Mouse (Mus musculus): ENCODE data around the gene Cd302.
A peak's percentile ranks its signal among the peaks of the same experiment; 100 is the strongest.

Gene Cd302

DNA sequence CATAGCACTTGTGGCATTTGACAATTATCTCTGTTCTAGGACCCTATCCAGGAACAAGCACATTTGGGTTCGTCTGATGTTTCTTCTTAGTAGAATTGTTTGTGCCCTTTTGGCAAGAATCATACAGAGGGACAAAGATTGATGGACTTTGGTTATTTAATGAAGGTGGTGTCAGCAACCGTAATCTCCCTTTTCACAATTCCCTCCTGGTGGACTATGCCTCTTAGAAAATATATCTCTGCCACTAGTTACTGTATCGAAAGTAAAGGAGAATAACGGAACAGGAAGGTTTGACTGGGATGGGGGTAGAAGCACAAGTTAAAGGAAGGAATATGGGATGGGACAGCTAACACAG is at the start of gene Cd302:
Cd302 (minus strand) TSS at position 22 of the 355 bp plus-strand sequence.
- DNase-seq (ENCODE audit: low spot score in 2 of 2): no peak

GRCm38 (mm10) chr2:60328641-60329040 is 44.4 kb upstream of the Cd302 start:
- no peak for DNase-seq (ENCODE audit: low spot score in 2 of 2)

DNA sequence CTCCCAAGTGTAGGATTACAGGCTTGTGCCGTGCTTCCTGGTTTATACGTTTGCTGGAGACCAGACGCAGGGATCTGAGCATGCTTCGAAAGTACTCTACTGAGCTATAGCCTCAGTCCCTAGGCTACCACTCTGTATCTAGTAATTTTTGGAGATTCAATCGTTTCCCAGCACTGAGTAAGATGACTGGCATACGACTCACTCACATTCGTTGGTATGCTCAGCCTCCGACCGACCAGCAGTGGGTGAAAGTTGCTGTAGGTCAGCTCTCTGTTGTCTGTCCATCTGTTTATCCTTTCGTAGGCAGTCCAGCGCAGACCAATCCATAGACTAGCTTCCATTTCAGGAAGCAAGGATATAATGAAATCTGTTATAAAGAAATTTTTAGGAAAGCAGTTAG is 43.3 kb upstream of the Cd302 start:
- DNase-seq (ENCODE audit: low spot score in 2 of 2): no peak

DNA sequence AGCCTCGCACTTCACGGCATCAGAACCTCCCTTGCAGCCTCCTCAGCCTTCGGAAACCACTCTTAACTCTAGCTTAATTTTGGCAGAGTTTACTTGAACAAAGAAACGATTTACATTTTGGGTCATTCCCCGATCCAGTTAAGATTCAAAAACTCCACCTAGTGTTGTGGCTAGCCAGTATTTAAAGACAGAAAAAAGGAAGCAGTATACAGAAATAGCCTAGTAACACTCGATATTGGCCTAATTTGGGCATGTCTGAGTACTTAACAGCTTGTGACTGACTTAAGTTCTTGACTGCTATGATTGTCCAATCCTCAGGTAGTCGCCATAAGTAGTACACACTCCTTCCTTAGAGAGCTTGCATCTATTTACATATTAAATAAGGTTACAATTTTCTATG is 42.7 kb upstream of the Cd302 start:
- DNase-seq (ENCODE audit: low spot score in 2 of 2): no peak

DNA sequence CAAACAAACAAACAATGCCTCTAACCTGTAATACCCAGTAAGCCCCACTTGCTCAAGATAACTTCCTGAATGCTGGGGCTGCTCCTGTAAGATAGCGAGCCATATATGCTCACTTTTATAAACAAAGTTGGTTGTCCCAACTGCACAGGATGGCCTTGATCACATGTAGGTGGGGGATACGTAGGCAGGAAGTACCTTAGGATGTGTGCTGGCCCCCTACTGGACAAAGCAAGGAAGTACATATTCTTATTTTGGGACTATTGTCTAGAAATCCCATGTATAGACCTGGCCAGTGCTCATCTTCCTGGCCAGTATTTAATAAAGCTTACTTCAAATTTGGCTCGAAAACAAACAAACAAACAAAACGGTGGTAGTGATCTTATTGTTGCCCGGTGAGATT is 39.1 kb upstream of the Cd302 start:
- DNase-seq (ENCODE audit: low spot score in 2 of 2): no peak

DNA sequence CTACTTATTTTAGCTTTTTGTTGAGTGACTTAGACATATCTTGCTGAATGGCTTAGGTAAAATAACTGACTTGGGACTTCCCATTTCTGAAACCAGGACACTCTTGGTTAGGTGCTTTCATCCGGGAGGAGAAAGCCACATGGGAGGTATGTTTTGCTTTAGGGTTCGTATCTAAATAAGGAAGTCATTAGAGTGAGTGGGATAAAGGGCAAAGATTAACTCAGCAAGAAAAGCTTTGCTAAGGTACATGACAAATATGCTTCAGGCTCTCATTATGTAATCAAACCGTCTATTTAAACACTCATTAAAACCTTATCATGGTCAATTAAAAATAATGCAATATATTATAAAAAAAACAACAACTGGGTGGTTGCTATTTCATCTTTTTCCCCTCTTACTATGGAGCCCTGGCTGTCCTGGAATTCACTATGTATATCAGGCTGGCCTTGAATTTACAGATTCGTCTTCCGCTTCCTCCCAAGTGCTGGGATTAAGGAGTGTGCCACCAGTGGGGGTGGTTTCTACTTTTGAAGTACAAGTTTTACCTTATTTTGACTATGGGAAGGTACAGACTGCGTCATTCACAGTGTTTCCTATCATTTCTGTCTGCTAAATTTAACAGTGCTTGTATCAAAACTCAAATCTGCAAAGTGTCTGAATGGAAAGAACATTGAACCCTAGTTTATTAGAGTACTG is 37.9 kb upstream of the Cd302 start:
- DNase-seq (ENCODE audit: low spot score in 2 of 2): no peak

- DNase-seq (ENCODE audit: low spot score in 2 of 2): no peak
These were observed 19.5 kb upstream of the Cd302 start for GRCm38 (mm10) chr2:60303796-60304195.

- DNase-seq (ENCODE audit: low spot score in 2 of 2): no peak
These were observed 15.0 kb upstream of the Cd302 start for GRCm38 (mm10) chr2:60299323-60299722.

DNA sequence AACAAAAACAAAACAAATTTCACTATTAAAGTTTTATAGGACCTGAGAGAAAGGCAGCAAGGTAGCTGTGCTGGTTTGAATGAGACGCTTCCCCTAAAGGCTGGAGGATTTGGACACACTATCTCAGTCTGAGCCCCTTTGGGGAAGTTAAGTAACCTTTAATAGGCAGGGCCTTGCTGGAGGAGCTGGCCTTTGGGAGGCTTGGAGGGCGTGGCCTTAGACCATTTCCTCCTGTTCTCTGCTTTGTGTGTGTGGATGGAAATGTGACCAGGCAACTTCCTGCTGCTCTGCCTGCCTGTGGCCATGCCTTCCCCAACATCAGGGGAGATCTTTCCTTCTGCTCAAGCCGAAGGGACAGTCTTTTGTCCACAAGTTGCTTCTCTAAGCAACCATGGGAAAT is 14.0 kb upstream of the Cd302 start:
- DNase-seq (ENCODE audit: low spot score in 2 of 2): no peak

DNA sequence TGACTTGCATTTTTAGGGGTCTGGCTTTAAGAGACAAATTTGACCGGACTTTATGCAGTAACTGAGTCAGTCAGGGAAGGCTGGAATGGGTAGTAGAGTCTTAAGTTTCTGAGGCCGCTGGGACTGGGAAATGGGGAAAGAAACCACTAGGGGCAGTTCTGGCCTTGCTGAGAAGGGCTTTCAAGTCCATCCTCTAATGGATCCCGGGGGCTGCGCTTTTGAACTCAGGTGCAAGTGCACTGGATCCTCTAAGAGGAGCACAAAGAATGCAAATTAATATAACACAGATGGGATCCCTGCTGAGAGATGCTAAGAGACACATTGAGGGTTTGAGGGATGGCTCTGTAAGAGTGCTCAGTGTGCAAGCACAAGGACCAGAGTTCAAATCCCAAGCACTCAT is 7.1 kb upstream of the Cd302 start:
- DNase-seq (ENCODE audit: low spot score in 2 of 2): no peak

GRCm38 (mm10) chr2:60289451-60289850 is 5.2 kb upstream of the Cd302 start:
- no peak for DNase-seq (ENCODE audit: low spot score in 2 of 2)

GRCm38 (mm10) chr2:60288606-60289005 is 4.3 kb upstream of the Cd302 start:
- no peak for DNase-seq (ENCODE audit: low spot score in 2 of 2)

DNA sequence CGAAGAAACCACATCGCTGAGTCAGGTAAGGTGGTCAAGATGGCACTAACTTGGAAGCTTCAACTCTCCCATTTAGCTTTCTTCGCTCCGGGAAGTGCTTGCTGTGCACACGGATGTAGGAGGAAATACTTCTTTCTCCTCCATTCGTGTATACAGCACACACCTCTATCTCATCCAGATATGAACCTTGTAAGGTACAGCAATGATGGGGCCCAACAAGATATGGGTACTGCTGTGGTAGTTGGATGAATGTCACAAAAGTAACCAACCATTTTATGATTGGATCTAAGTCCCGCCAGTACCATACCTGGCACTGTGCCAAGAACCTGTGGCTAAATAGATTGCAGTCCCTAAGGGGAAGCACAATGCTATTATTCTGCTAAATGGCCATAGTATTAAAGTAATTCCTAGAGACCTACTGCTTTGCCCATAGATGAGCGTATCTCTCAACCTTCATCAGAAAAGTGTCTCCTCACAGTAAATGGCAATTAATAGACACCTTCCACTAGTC is 874 bp upstream of the Cd302 start:
- DNase-seq (ENCODE audit: low spot score in 2 of 2): no peak

- DNase-seq (ENCODE audit: low spot score in 2 of 2): peak; percentile 31 to 49
These were observed 379 bp downstream of the Cd302 start for GRCm38 (mm10) chr2:60283751-60284466.

- DNase-seq (ENCODE audit: low spot score in 2 of 2): no peak
These were observed 1.0 kb downstream of the Cd302 start for GRCm38 (mm10) chr2:60283208-60283750.

DNA sequence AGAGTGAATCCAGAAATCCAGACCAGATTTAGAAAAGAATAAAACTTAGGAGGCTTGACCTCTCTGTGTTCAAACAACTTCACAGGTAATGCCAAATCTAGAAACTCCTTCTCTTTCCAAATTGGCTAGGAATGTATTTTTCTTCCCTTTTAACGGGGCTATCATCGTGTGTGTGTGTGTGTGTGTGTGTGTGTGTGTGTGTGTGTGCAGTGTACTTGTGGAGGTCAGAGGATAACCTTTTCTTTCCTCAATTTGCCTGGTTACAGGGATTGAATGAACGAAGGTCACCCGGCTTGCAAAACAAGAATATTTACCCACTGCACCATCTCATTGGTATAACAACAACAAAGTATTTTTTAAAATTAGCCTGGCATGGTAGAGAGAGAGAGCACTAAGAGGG is 1.7 kb downstream of the Cd302 start:
- DNase-seq (ENCODE audit: low spot score in 2 of 2): no peak

GRCm38 (mm10) chr2:60278627-60279026 is 5.7 kb downstream of the Cd302 start:
- DNase-seq (ENCODE audit: low spot score in 2 of 2): no peak

GRCm38 (mm10) chr2:60269856-60270479 is 14.3 kb downstream of the Cd302 start:
- no peak for DNase-seq (ENCODE audit: low spot score in 2 of 2)

- DNase-seq (ENCODE audit: low spot score in 2 of 2): no peak
These were observed 16.7 kb downstream of the Cd302 start for GRCm38 (mm10) chr2:60267567-60267966.

GRCm38 (mm10) chr2:60260621-60261350 is 23.5 kb downstream of the Cd302 start:
- DNase-seq (ENCODE audit: low spot score in 2 of 2): no peak

- DNase-seq (ENCODE audit: low spot score in 2 of 2): no peak
These were observed 25.1 kb downstream of the Cd302 start for GRCm38 (mm10) chr2:60259186-60259585.

DNA sequence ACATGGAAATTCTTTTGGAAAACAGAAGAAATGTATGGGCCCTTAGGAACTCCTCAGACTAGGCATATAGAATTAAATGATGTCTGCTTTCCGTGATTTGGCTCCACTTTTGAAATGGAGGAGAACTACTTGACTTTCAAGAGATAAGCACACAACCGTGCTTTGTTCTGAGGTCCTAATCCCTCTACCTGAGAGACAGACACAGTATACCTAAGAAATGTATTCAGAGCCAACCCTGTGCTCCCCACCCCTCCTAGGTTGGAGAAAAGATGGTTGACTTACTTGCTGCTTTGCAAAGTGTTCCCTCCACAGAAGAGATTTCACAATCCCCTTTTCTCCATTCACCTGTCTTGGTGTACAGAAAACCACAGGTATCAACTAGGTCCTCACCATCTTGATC is 27.5 kb downstream of the Cd302 start:
- DNase-seq (ENCODE audit: low spot score in 2 of 2): no peak
